Mouse (Mus musculus): ENCODE data around the gene Dnm1.
A peak's percentile ranks its signal among the peaks of the same experiment; 100 is the strongest.

Dnm1 gene

GRCm38 (mm10) chr2:32340836-32341633, 12.1 kb downstream of the Dnm1 start:
- DNase-seq (ENCODE audit: extremely low spot score, low read depth, low spot score) = no peak

GRCm38 (mm10) chr2:32339912-32340642, 13.1 kb downstream of the Dnm1 start:
- no peak for DNase-seq (ENCODE audit: extremely low spot score, low read depth, low spot score)

- no peak for DNase-seq (ENCODE audit: extremely low spot score, low read depth, low spot score)
Observed at GRCm38 (mm10) chr2:32335888-32336287, 17.2 kb downstream of the Dnm1 start.

GRCm38 (mm10) chr2:32332159-32332558, 21.0 kb downstream of the Dnm1 start:
- no peak for DNase-seq (ENCODE audit: extremely low spot score, low read depth, low spot score)

GRCm38 (mm10) chr2:32329531-32329930, 23.6 kb downstream of the Dnm1 start:
- DNase-seq (ENCODE audit: extremely low spot score, low read depth, low spot score) = no peak

- DNase-seq (ENCODE audit: extremely low spot score, low read depth, low spot score) = no peak
Observed at GRCm38 (mm10) chr2:32328911-32329460, 24.2 kb downstream of the Dnm1 start.

GRCm38 (mm10) chr2:32327200-32327599, 25.9 kb downstream of the Dnm1 start:
- DNase-seq (ENCODE audit: extremely low spot score, low read depth, low spot score) = no peak

GRCm38 (mm10) chr2:32325342-32325741, 27.8 kb downstream of the Dnm1 start:
- DNase-seq (ENCODE audit: extremely low spot score, low read depth, low spot score) = no peak

- no peak for DNase-seq (ENCODE audit: extremely low spot score, low read depth, low spot score)
Observed at GRCm38 (mm10) chr2:32324322-32324721, 28.8 kb downstream of the Dnm1 start.

GRCm38 (mm10) chr2:32322754-32323741, 30.1 kb downstream of the Dnm1 start:
- DNase-seq (ENCODE audit: extremely low spot score, low read depth, low spot score) = no peak

- DNase-seq (ENCODE audit: extremely low spot score, low read depth, low spot score) = no peak
Observed at GRCm38 (mm10) chr2:32321591-32322298, 31.4 kb downstream of the Dnm1 start.

GRCm38 (mm10) chr2:32320721-32321120, 32.4 kb downstream of the Dnm1 start:
- no peak for DNase-seq (ENCODE audit: extremely low spot score, low read depth, low spot score)

- peak; percentile 78 for DNase-seq (ENCODE audit: extremely low spot score, low read depth, low spot score)
Observed at GRCm38 (mm10) chr2:32319586-32320580, 33.3 kb downstream of the Dnm1 start.

GRCm38 (mm10) chr2:32318709-32319585, 34.2 kb downstream of the Dnm1 start:
- peak; percentile 41 for DNase-seq (ENCODE audit: extremely low spot score, low read depth, low spot score)

GRCm38 (mm10) chr2:32317791-32318417, 35.2 kb downstream of the Dnm1 start:
- peak; percentile 74 for DNase-seq (ENCODE audit: extremely low spot score, low read depth, low spot score)

GRCm38 (mm10) chr2:32316887-32317656, 36.1 kb downstream of the Dnm1 start:
- peak; percentile 73 for DNase-seq (ENCODE audit: extremely low spot score, low read depth, low spot score)

GRCm38 (mm10) chr2:32315751-32316150, 37.4 kb downstream of the Dnm1 start:
- DNase-seq (ENCODE audit: extremely low spot score, low read depth, low spot score) = no peak
